Mouse (Mus musculus) cortical plate, adult 2 months (tissue): ENCODE data around the gene Prkcq. TPM values are rescaled to one million over a fixed set of nuclear protein-coding genes. Genes with fewer than 3 reads are reported as not detected.

Source experiments
- H3K27ac ChIP-seq: fragments of 200-500 bp; 2 replicates; pipeline ENCODE4 v1.5.1; 2012; ENCODE audit warnings: low read length, control low read depth, inconsistent platforms; ENCODE audit not compliant: insufficient read depth
- H3K4me1 ChIP-seq: fragments of 200-500 bp; 2 replicates; pipeline ENCODE4 v1.6.1; 2011; ENCODE audit warnings: low read length; ENCODE audit not compliant: control insufficient read depth, insufficient read depth
- H3K4me3 ChIP-seq: fragments of 200-500 bp; 2 replicates; pipeline ENCODE4 v1.5.1; 2011; ENCODE audit warnings: mild to moderate bottlenecking, low read length, control low read depth; ENCODE audit not compliant: insufficient read depth
- CTCF ChIP-seq: fragments of 200-500 bp; IDR thresholded peaks from 2 replicates; pipeline ENCODE4 v1.5.1; 2011; ENCODE audit warnings: mild to moderate bottlenecking, control low read depth, low read length; ENCODE audit not compliant: insufficient read depth; ENCODE audit errors: extremely low read depth
- POLR2A ChIP-seq: fragments of 200-500 bp; IDR thresholded peaks from 2 replicates; pipeline ENCODE4 v1.6.1; 2011; ENCODE audit warnings: mild to moderate bottlenecking, low read length, control low read depth; ENCODE audit not compliant: insufficient read depth; ENCODE audit errors: extremely low read depth
- polyA plus RNA-seq: library from polyadenylated mRNA; depleted of rRNA; stranded (reverse); fragments of >200 nt; gene quantifications from 2 replicates; pipeline ENCODE4 v1.2.3, GENCODE M21; 2012

Gene Prkcq
- polyA plus RNA-seq, 1 experiment, result 10.2 TPM

DNA sequence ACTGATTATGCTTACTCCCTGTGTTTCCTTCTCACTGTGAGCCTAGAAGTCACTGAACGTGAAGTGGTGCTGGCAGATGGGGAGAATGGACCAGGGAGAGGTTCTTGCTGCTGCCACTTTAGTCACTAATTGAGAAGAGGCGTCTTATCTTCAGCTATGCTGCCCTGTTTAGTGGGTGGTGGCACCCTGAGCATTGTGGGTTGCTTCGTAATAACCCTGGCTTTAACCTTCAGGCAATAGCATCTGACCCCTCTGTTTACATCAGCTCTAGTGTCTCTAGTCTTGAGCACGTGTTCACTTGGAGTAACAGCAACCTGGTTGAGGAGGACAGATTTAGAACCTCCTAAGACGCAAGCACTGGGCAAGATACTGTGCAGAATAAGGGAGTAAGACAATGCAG lies 44.9 kb downstream of the Prkcq start:
- H3K27ac ChIP-seq, result no peak overlapping the region
- H3K4me3 ChIP-seq, result no peak overlapping the region
- TF ChIP-seq CTCF (no peak), POLR2A (no peak)
- H3K4me1 ChIP-seq, result no peaks in the 10 kb centered on the region

DNA sequence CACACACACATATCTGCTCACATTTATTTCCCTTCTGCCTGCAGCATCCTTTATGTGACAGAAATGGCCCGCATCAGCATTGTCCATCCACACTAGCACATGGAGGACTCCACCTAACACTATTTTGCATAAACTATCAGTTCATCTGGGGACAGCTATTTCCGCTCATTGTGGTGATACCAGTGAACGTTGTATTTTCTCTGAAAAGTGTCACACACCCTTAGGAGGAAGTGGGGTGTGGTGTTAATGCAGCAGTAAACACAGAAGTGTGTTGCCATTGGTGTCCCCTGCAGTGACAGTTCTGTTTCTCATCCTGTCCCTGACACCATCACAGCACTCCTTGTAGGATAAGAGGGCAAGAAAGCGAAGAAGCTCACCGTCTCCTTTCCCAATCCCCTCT lies 46.2 kb downstream of the Prkcq start:
- Histone ChIP-seq H3K4me1 (no peaks in the 10 kb centered on the region), H3K27ac (no peak overlapping the region), H3K4me3 (no peak overlapping the region)
- TF ChIP-seq CTCF, result no peak
- no peak for TF ChIP-seq POLR2A

DNA sequence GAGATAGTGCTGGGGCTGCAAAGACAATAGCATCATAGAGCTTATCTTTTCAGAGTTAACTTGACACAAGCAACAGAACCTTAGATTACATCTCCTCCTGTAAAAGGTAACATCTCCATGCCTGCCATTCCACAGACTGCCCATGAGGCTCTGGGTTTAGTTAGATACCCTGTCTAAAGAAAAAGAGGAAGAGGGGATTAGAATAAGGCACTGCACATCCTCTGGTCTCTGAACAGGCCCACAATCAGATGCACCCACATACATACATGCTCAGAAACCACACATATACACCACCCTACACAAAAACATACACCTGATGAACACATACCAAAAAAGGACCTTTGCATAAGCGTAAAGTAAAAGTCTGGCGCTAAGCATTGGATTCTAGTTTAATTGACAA lies 47.4 kb downstream of the Prkcq start:
- H3K27ac ChIP-seq, result no peak overlapping the region

DNA sequence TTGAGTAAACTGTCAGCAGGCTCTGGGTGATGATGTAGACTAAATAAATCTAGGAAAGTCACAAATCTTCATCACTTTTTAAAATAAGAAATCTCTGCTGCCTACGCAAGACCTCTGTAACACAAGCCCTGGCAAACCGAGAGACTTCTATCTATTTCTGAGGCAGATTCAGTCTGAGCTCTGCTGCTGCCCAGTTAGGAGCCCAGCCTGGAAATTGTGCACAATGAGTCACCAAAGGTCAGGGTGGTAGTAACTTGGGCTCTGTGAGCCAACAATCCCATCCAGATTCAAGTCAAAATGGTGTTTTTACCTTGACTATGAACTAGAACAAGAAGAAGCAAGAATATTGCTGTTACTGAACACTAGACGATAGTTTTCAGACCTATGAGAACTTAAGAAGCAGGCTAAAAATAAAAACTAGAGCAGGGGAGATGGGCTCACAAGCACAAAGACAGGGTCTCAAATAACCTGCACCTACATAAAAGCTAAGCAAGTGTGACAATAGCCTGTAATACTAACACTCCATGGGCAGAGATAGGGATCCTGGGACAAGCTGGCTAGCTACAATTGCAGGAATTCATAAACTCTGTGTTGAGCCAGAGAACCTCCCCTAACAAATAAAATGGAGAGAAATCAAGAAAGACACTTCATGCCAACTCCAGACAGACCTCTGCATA lies 53.0 kb downstream of the Prkcq start:
- Histone ChIP-seq H3K4me3 (no peak overlapping the region), H3K4me1 (no peaks in the 10 kb centered on the region), H3K27ac (no peak overlapping the region)
- TF ChIP-seq CTCF (no peak), POLR2A (no peak)

More for the DNA sequence above, 47.4 kb downstream of the Prkcq start:
- TF ChIP-seq CTCF (no peak), POLR2A (no peak)
- Histone ChIP-seq H3K4me1 (no peaks in the 10 kb centered on the region), H3K4me3 (no peak overlapping the region)

DNA sequence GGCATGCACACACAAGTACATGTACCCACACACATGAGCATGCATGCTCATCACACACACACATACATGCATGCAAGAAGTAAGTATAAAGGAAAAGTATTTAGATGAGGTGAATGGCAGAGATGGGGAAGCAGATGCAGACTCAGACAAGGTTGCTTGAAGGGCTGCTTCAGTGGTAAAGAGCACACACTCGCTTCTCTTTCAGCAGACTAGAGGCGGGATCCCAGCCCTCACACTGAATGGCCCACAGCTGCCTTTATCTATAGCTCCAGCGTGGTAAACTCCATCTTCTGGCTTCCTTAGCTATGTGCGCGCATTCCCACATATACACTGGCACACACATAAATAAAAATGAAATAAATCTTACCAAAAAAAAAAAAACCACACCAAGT lies 53.6 kb downstream of the Prkcq start:
- Histone ChIP-seq H3K4me1 (no peaks in the 10 kb centered on the region), H3K27ac (no peak overlapping the region), H3K4me3 (no peak overlapping the region)
- no peak for TF ChIP-seq POLR2A
- no peak for TF ChIP-seq CTCF

DNA sequence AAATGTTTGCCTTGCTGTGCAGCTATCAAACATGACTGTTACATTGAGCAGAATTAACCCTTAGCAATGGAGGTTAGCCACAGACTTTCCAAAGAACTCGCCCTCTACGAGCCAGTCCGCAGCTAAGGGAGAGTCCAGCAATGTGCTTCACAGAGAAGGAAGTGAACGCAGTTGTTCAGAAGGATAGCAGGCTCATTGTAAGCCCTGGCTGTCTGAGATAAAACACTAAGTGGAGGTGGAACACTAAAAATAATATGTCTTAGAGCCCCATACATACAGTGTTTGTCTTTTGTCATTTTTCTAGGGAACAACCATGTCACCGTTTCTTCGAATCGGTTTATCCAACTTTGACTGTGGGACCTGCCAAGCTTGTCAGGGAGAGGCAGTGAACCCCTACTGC lies 54.6 kb downstream of the Prkcq start:
- H3K4me3 ChIP-seq, result no peak overlapping the region
- no peaks in the 10 kb centered on the region for H3K4me1 ChIP-seq
- H3K27ac ChIP-seq, result no peak overlapping the region
- TF ChIP-seq POLR2A (no peak), CTCF (no peak)

DNA sequence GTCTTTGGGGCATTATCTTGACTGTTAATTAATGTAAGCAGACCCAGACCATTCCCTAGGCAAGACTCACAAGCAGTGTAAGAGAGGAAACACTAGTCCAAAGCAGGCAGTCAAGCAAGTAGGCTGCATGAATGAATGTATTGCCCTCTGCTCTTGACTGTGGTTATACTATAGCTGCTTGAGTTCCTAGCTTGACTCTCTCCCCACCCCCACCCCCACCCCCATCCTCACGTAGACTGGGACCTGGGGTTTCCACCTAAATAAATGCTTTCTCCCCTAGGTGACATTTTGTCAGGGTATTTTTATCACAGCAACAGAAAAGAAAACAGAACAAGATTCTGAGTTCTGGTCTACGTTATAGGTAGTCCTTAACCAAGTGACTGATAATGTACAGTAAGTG lies 57.2 kb downstream of the Prkcq start:
- H3K27ac ChIP-seq, result no peak overlapping the region
- TF ChIP-seq POLR2A, result no peak
- TF ChIP-seq CTCF, result no peak
- no peak overlapping the region for H3K4me3 ChIP-seq
- no peaks in the 10 kb centered on the region for H3K4me1 ChIP-seq

DNA sequence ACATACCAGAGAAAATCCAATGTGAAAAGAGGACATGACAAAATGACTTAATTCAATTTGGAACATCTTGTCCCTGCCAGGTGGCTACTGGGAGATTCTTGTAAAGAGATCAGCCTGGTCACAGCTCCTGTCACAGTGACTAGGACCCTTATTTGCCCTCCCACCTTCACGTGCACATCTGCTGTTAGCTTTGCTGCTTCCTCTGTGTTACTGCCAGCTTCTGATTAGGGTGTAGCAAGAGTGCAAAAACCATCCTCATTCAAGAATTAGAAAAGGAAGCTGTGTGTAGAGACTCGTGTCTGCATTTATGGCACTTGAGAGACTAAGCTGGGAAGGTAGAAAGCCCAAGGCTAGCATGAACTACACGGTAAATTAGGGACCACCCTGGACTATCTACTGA lies 59.2 kb downstream of the Prkcq start:
- no peak overlapping the region for H3K4me3 ChIP-seq
- TF ChIP-seq POLR2A (no peak), CTCF (no peak)
- H3K27ac ChIP-seq, result no peak overlapping the region
- no peaks in the 10 kb centered on the region for H3K4me1 ChIP-seq

DNA sequence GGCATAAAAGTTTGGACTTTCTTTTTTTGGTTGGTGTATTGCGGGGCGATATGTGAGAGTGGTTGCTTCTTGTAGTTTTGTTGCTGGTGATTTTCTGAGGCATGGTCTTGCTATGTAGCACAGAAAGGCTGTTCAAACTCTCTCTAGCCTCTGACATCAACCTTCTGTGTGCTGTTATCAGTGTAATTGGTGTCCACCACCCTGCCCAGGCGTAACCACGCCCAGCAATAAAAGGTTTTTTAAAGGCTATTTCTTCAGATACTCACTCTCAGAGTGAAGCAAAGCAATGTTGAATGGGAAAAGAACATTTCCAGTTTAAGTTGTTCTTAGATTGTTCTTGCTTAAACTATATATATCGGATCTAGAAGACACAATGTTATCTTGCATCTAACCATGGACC lies 60.1 kb downstream of the Prkcq start:
- no peak overlapping the region for H3K27ac ChIP-seq
- TF ChIP-seq POLR2A, result no peak
- TF ChIP-seq CTCF, result no peak
- no peak overlapping the region for H3K4me3 ChIP-seq
- no peaks in the 10 kb centered on the region for H3K4me1 ChIP-seq

DNA sequence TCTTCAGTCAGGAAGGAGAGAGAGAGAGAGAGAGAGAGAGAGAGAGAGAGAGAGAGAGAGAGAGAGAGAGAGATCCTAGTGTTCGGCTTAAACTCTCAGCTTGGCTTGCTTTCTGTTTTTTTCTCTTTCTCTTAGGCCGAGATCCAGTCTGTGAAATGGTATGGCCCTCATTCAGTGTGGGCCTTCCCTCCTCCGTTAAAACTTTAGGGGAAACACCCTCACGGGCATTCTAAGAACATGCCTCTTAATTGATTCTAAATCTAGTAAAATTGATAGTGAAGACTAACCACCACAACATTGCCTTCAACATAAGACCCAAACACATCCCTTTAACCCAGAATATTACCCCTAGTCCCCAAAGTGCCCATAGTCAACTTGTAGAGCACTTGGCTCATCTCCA lies 66.3 kb downstream of the Prkcq start:
- Histone ChIP-seq H3K27ac (no peak overlapping the region), H3K4me3 (no peak overlapping the region), H3K4me1 (no peaks in the 10 kb centered on the region)
- TF ChIP-seq CTCF, result no peak
- TF ChIP-seq POLR2A, result no peak
